Mouse (Mus musculus) c-Kit-positive CD71-positive TER-119-positive erythroid progenitor cells, embryonic 14.5 days (primary cell): ENCODE results near the gene Nubp1.

Source experiments
- DNase-seq: peaks from one replicate; pipeline ENCODE4 v3.0.0-alpha.2; 2013; ENCODE audit warnings: low spot score

Gene Nubp1

GRCm38 (mm10) chr16:10468201-10468600 is 56.5 kb downstream of the Nubp1 start:
- DNase-seq = no peak

- DNase-seq = no peak
Observed at GRCm38 (mm10) chr16:10471950-10472349, 60.2 kb downstream of the Nubp1 start.
